Mouse (Mus musculus) adrenal gland, postnatal 25 days (tissue): ENCODE data around the gene Pou6f1. TPM values are rescaled to one million over a fixed set of nuclear protein-coding genes. Genes with fewer than 3 reads are reported as not detected.

ENCODE experiments used
- microRNA-seq, 2 experiments: library from miRNA; unstranded; fragments of <30 nt; microRNA quantifications; one replicate each; pipeline ENCODE4 v1.2.0; 2021
- total RNA-seq: library from RNA; stranded (reverse); gene quantifications from 2 replicates; pipeline ENCODE4 v1.2.3, GENCODE M21; 2021

Gene Pou6f1
- total RNA-seq, 1 experiment from 2014 or later, result 20.5 TPM

Small RNAs within 50 kb of the gene (microRNA-seq; reads per million reads assigned to microRNA genes)
- gene Mir6961, result 0 reads per million in 2 experiments

Other genes with a start within 250 kb of the Pou6f1 start
- 0.64 TPM in 1 of 2 replicates, not detected in the other for gene Methig1, start 246.8 kb downstream of the Pou6f1 start, total RNA-seq
- 1.0 and 2.4 TPM in 2 replicates for gene Mettl7a2, start 246.8 kb downstream of the Pou6f1 start, total RNA-seq
- gene Higd1c, start 235.4 kb downstream of the Pou6f1 start, total RNA-seq, result 1.2 TPM in 1 of 2 replicates, not detected in the other
- gene Gm5475, start 177.8 kb downstream of the Pou6f1 start, total RNA-seq, result not detected in 2 replicates
- gene Slc11a2, start 174.9 kb downstream of the Pou6f1 start, total RNA-seq, result 105 and 111 TPM in 2 replicates
- 123 and 143 TPM in 2 replicates for gene Letmd1, start 131.0 kb downstream of the Pou6f1 start, total RNA-seq
- 6.8 and 8.2 TPM in 2 replicates for gene Csrnp2, start 104.5 kb downstream of the Pou6f1 start, total RNA-seq
- gene Tfcp2, start 48.0 kb downstream of the Pou6f1 start, total RNA-seq, result 27.9 and 31.3 TPM in 2 replicates
- 234 and 249 TPM in 2 replicates for gene Dazap2, start 15.4 kb upstream of the Pou6f1 start, total RNA-seq
- gene Smagp, start 37.0 kb upstream of the Pou6f1 start, total RNA-seq, result 37.9 and 39.0 TPM in 2 replicates
- gene Bin2, start 69.6 kb upstream of the Pou6f1 start, total RNA-seq, result 1.3 and 1.8 TPM in 2 replicates
- gene Cela1, start 87.9 kb upstream of the Pou6f1 start, total RNA-seq, result 58.0 and 58.6 TPM in 2 replicates
- 3.8 and 6.3 TPM in 2 replicates for gene Galnt6, start 129.4 kb upstream of the Pou6f1 start, total RNA-seq
- gene Slc4a8, start 161.8 kb upstream of the Pou6f1 start, total RNA-seq, result 4.9 and 6.3 TPM in 2 replicates